Mouse (Mus musculus): ENCODE data around the gene 6030452D12Rik.

- TF ChIP-seq POLR2A (IDR thresholded peaks at IDR 0.05; ENCODE audit: insufficient read depth, low read depth, low read length) (no peak), CTCF (IDR thresholded peaks at IDR 0.05) (no peak), EP300 (IDR thresholded peaks at IDR 0.05; ENCODE audit: insufficient read depth, low read depth, low read length) (no peak)
These were observed 11.3 kb downstream of the 6030452D12Rik start for GRCm38 (mm10) chr8:106511531-106512041.
